Mouse (Mus musculus) heart, postnatal 0 days (tissue): Measurements from ENCODE around the gene Amdhd2.

Source experiments
- CTCF ChIP-seq: IDR thresholded peaks from 2 replicates; pipeline ENCODE4 v1.5.1; 2016; ENCODE audit warnings: antibody characterized with exemption, control low read depth, low read depth
- EP300 ChIP-seq: IDR thresholded peaks from 2 replicates; pipeline ENCODE4 v1.6.1; 2016; ENCODE audit warnings: antibody characterized with exemption, low read depth

DNA sequence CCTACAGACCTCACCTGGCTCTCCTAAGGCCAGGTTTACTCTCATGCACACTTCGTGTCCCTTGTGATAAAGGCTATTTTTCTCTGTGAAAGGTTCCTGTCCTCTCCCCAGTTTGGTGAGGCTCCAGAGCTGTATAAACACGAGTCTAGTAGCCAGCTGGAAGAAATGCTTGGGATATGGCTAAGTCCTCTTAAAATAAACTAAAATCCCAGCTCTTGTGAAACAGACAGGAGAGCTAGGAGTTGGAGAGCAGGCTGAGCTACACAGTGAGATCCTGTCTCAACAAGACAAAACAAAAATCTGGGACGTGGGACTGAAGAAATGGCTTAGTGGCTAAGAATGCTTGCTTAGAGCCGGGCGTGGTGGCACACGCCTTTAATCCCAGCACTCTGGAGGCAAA is 49.6 kb upstream of the Amdhd2 start:
- TF ChIP-seq EP300 (no peak), CTCF (no peak)
